Mouse (Mus musculus) neural tube, embryonic 14.5 days (tissue): ENCODE data around the gene Ccdc155. TPM values are rescaled to one million over a fixed set of nuclear protein-coding genes. Genes with fewer than 3 reads are reported as not detected.
A peak's percentile ranks its signal among the peaks of the same experiment; 100 is the strongest.

Experiments
- ATAC-seq: fragments of 200-750 bp; cut with Nextera tagmentation; 2 replicates; pipeline ENCODE4 v1.8.0; 2017; ENCODE audit warnings: low read depth, mild to moderate bottlenecking, moderate TSS enrichment, moderate library complexity
- H3K27ac ChIP-seq: fragments of 300-500 bp; sonication (generic); 2 replicates; pipeline ENCODE4 v1.5.1; 2014; ENCODE audit warnings: low read depth, mild to moderate bottlenecking, control low read depth, low read length, moderate library complexity, mixed read lengths
- H3K27me3 ChIP-seq: fragments of 300-500 bp; sonication (generic); 2 replicates; pipeline ENCODE4 v1.6.1; 2014; ENCODE audit warnings: low read length; ENCODE audit not compliant: control insufficient read depth, insufficient read depth
- H3K36me3 ChIP-seq: fragments of 300-500 bp; sonication (generic); 2 replicates; pipeline ENCODE4 v1.6.1; 2014; ENCODE audit warnings: low read length, mixed read lengths; ENCODE audit not compliant: control insufficient read depth, insufficient read depth
- H3K4me1 ChIP-seq: fragments of 300-500 bp; sonication (generic); 2 replicates; pipeline ENCODE4 v1.6.1; 2014; ENCODE audit warnings: low read length; ENCODE audit not compliant: control insufficient read depth, insufficient read depth
- H3K4me2 ChIP-seq: fragments of 300-500 bp; sonication (generic); 2 replicates; pipeline ENCODE4 v1.6.1; 2014; ENCODE audit warnings: mild to moderate bottlenecking, low read depth, low read length, control low read depth
- H3K4me3 ChIP-seq: fragments of 300-500 bp; sonication (generic); 2 replicates; pipeline ENCODE4 v1.5.1; 2014; ENCODE audit warnings: low read depth, low read length, control low read depth, mixed read lengths
- H3K9ac ChIP-seq: fragments of 300-500 bp; sonication (generic); replicated peaks from 2 replicates; pipeline ENCODE4 v1.6.1; 2014; ENCODE audit warnings: low read depth, mild to moderate bottlenecking, control low read depth, low read length, mixed read lengths
- H3K9me3 ChIP-seq: fragments of 300-500 bp; sonication (generic); 2 replicates; pipeline ENCODE4 v1.6.1; 2016; ENCODE audit warnings: low read length; ENCODE audit not compliant: control insufficient read depth
- WGBS: fragments of 180-500 bp; shearing (Covaris S2); extraction: QIAGEN DNeasy Blood & Tissue Kit; methylation state at CpG from one replicate; pipeline ENCODE4 v1.1.7; 2014; 5-methylcytosine and 5-hydroxymethylcytosine counted together
- polyA plus RNA-seq: library from polyadenylated mRNA; unstranded; fragments of >200 nt; fragmentation: Nextera tagmentation; extraction: Ambion mirVana; gene quantifications from 2 replicates; pipeline ENCODE4 v1.2.1, GENCODE M21; 2014

The Ccdc155 gene
- polyA plus RNA-seq, 1 experiment from 2014 or later = 0.50 TPM

- ATAC-seq = no peak
- H3K36me3 ChIP-seq = 0 out of 2 replicates have a peak, but pooled peaks cover 2% of the 10 kb centered on the region
- 96% methylated on average over 8 of the region's 8 CpGs for WGBS
- H3K9me3 ChIP-seq = no peaks in the 10 kb centered on the region
- H3K4me2 ChIP-seq = no peak overlapping the region
- no peak overlapping the region for H3K4me3 ChIP-seq
- H3K27ac ChIP-seq = no peak overlapping the region
- peaks cover under 1% of the 10 kb centered on the region; the same call in 1 of the 2 replicates for H3K27me3 ChIP-seq
- no peak overlapping the region for H3K9ac ChIP-seq
- peaks cover 4% of the 10 kb centered on the region for H3K4me1 ChIP-seq
Observed at GRCm38 (mm10) chr7:45229046-45229445, 24.4 kb upstream of the Ccdc155 start.

- no peak overlapping the region for H3K4me3 ChIP-seq
- H3K4me2 ChIP-seq = no peak overlapping the region
- no peak overlapping the region for H3K9ac ChIP-seq
- no peak for ATAC-seq
- H3K4me1 ChIP-seq = no peaks in the 10 kb centered on the region; the same call in 1 of the 2 replicates
- no peaks in the 10 kb centered on the region for H3K27me3 ChIP-seq
- no peak overlapping the region for H3K27ac ChIP-seq
- 97% methylated on average over 18 of the region's 18 CpGs for WGBS
- H3K36me3 ChIP-seq = 0 out of 2 replicates have a peak, but pooled peaks cover 2% of the 10 kb centered on the region
- no peaks in the 10 kb centered on the region for H3K9me3 ChIP-seq
Observed at GRCm38 (mm10) chr7:45228548-45228947, 23.9 kb upstream of the Ccdc155 start.

GRCm38 (mm10) chr7:45226421-45226820, 21.7 kb upstream of the Ccdc155 start:
- Histone ChIP-seq H3K27me3 (no peaks in the 10 kb centered on the region), H3K4me3 (no peak overlapping the region), H3K9ac (no peak overlapping the region), H3K36me3 (0 out of 2 replicates have a peak, but pooled peaks cover 2% of the 10 kb centered on the region), H3K4me1 (no peaks in the 10 kb centered on the region), H3K9me3 (no peaks in the 10 kb centered on the region), H3K4me2 (no peak overlapping the region), H3K27ac (no peak overlapping the region)
- ATAC-seq = no peak
- 99% methylated on average over 5 of the region's 5 CpGs for WGBS

- Histone ChIP-seq H3K27me3 (no peaks in the 10 kb centered on the region), H3K27ac (no peak overlapping the region), H3K36me3 (0 out of 2 replicates have a peak, but pooled peaks cover 2% of the 10 kb centered on the region), H3K9ac (no peak overlapping the region), H3K9me3 (no peaks in the 10 kb centered on the region), H3K4me2 (no peak overlapping the region), H3K4me1 (no peaks in the 10 kb centered on the region), H3K4me3 (no peak overlapping the region)
- no peak for ATAC-seq
- 95% methylated on average over 7 of the region's 7 CpGs for WGBS
Observed at GRCm38 (mm10) chr7:45224826-45225225, 20.1 kb upstream of the Ccdc155 start.

- WGBS = 88% methylated on average over 2 of the region's 2 CpGs
Observed at GRCm38 (mm10) chr7:45221680-45222079, 17.0 kb upstream of the Ccdc155 start.

GRCm38 (mm10) chr7:45216442-45217183, 11.9 kb upstream of the Ccdc155 start:
- WGBS = 2% methylated on average over 13 of the region's 13 CpGs

More at GRCm38 (mm10) chr7:45221680-45222079, 17.0 kb upstream of the Ccdc155 start:
- H3K9ac ChIP-seq = no peak overlapping the region
- H3K36me3 ChIP-seq = no peaks in the 10 kb centered on the region
- ATAC-seq = no peak
- no peak overlapping the region for H3K4me2 ChIP-seq
- no peaks in the 10 kb centered on the region for H3K27me3 ChIP-seq
- no peaks in the 10 kb centered on the region for H3K9me3 ChIP-seq
- H3K4me1 ChIP-seq = peaks cover 8% of the 10 kb centered on the region
- H3K27ac ChIP-seq = no peak overlapping the region
- H3K4me3 ChIP-seq = no peak overlapping the region

GRCm38 (mm10) chr7:45215673-45216441, 11.2 kb upstream of the Ccdc155 start, which contains the start of gene Tead2:
TSS of gene Tead2 (plus strand) at chr7:45215753.
- under 1% methylated on average over 50 of the region's 55 CpGs for WGBS
- H3K4me1 ChIP-seq = peaks cover 19% of the 10 kb centered on the region

More at GRCm38 (mm10) chr7:45216442-45217183, 11.9 kb upstream of the Ccdc155 start:
- Histone ChIP-seq H3K4me2 (peak overlapping the region; percentile 72), H3K27ac (peak overlapping the region; percentile 81), H3K9ac (peak overlapping the region; percentile 64), H3K9me3 (no peaks in the 10 kb centered on the region), H3K4me1 (peaks cover 19% of the 10 kb centered on the region), H3K36me3 (no peaks in the 10 kb centered on the region), H3K27me3 (peaks cover 3% of the 10 kb centered on the region; the same call in 1 of the 2 replicates), H3K4me3 (peak overlapping the region; percentile 45)
- peak; percentile 68; the same call in 1 of the 2 replicates for ATAC-seq

GRCm38 (mm10) chr7:45213708-45214107, 9.0 kb upstream of the Ccdc155 start:
- ATAC-seq = no peak
- no peak overlapping the region for H3K9ac ChIP-seq
- no peaks in the 10 kb centered on the region for H3K36me3 ChIP-seq
- peaks cover 10% of the 10 kb centered on the region for H3K27me3 ChIP-seq
- no peak overlapping the region for H3K27ac ChIP-seq
- H3K4me3 ChIP-seq = no peak overlapping the region
- H3K4me1 ChIP-seq = peaks cover 19% of the 10 kb centered on the region
- no peaks in the 10 kb centered on the region for H3K9me3 ChIP-seq
- no peak overlapping the region for H3K4me2 ChIP-seq
- WGBS = 50% methylated on average over 5 of the region's 5 CpGs

More at GRCm38 (mm10) chr7:45215673-45216441, 11.2 kb upstream of the Ccdc155 start, which contains the start of gene Tead2:
- Histone ChIP-seq H3K4me3 (peak within 1 kb of the TSS; percentile 45), H3K9me3 (no peaks in the 10 kb centered on the region), H3K9ac (peak within 1 kb of the TSS; percentile 64), H3K27me3 (peaks cover 10% of the 10 kb centered on the region), H3K27ac (peak within 1 kb of the TSS; percentile 81), H3K36me3 (no peaks in the 10 kb centered on the region), H3K4me2 (peak within 1 kb of the TSS; percentile 72)
- peak; percentile 48; the same call in 1 of the 2 replicates for ATAC-seq
